Mouse (Mus musculus) embryonic facial prominence, embryonic 14.5 days (tissue): ENCODE measurements at regions not wholly inside any gene's neighbourhood (a gene's known extent, or its start where the extent isn't known, plus 50 kb on each side); places are given as distances from the start of the nearest gene placed in this dataset. TPM values are rescaled to one million over a fixed set of nuclear protein-coding genes. Genes with fewer than 3 reads are reported as not detected.

Source experiments
- microRNA-seq: library from miRNA; unstranded; fragments of <30 nt; microRNA quantifications from one replicate; pipeline ENCODE4, GENCODE M21; 2016; ENCODE audit warnings: borderline number of aligned reads

Small RNAs in the stretch of these regions (microRNA-seq; reads per million reads assigned to microRNA genes)
- not detected for gene Gm23177
